In genomic region chr10:42102320-42102719, GRCm38 (mm10) we compare ENCODE assay signal across 31 mouse cellular contexts.
"Had no signal": no experiment of that assay in that cellular context is flagged by ENCODE, and none has a peak within 500 bp of the region (broad histone marks: within the 10 kb centered on the region; RNA-seq: fewer than 3 reads in every experiment).

No protein-coding gene starts in this region.

- H3K4me2 ChIP-seq: limb, embryonic 12.5 days; limb, embryonic 13.5 days; limb, embryonic 15.5 days; liver, embryonic 11.5 days; liver, embryonic 12.5 days; liver, embryonic 13.5 days; liver, embryonic 15.5 days; lung, embryonic 14.5 days; lung, embryonic 15.5 days; midbrain, embryonic 11.5 days; midbrain, embryonic 12.5 days; midbrain, embryonic 13.5 days; midbrain, embryonic 15.5 days; neural tube, embryonic 12.5 days had no signal

- H3K4me3 ChIP-seq: limb, embryonic 10.5 days; limb, embryonic 12.5 days; limb, embryonic 13.5 days; limb, embryonic 15.5 days; liver, embryonic 12.5 days; liver, embryonic 13.5 days; liver, embryonic 15.5 days; lung, embryonic 15.5 days; megakaryocyte, embryonic 14.5 days; midbrain, embryonic 10.5 days; midbrain, embryonic 12.5 days; midbrain, embryonic 13.5 days; midbrain, embryonic 15.5 days; myocyte; neural tube, embryonic 12.5 days had no signal

- H3K9me3 ChIP-seq: limb, embryonic 10.5 days; limb, embryonic 15.5 days; liver, embryonic 12.5 days; liver, embryonic 13.5 days; liver, embryonic 15.5 days; midbrain, embryonic 12.5 days; midbrain, embryonic 13.5 days; midbrain, embryonic 15.5 days had no signal

- H3K27me3 ChIP-seq: limb, embryonic 12.5 days; limb, embryonic 13.5 days; limb, embryonic 15.5 days; liver, embryonic 12.5 days; liver, embryonic 13.5 days; liver, embryonic 15.5 days; lung, embryonic 15.5 days; midbrain, embryonic 15.5 days; neural tube, embryonic 12.5 days had no signal

- H3K36me3 ChIP-seq: limb, embryonic 10.5 days; limb, embryonic 12.5 days; limb, embryonic 15.5 days; liver, embryonic 12.5 days; liver, embryonic 13.5 days; liver, embryonic 15.5 days; lung, embryonic 15.5 days; midbrain, embryonic 10.5 days; midbrain, embryonic 12.5 days; midbrain, embryonic 13.5 days; midbrain, embryonic 15.5 days; neural tube, embryonic 12.5 days had no signal

- H3K4me1 ChIP-seq: midbrain, embryonic 10.5 days; midbrain, embryonic 12.5 days; midbrain, embryonic 13.5 days; midbrain, embryonic 15.5 days; neural tube, embryonic 12.5 days had no signal

- DNase-seq: left cerebral cortex, postnatal 4 days; liver; liver, embryonic 13.5 days; liver, postnatal 0 days; lung, adult 18-20 months; lung, adult 2 months; lung, embryonic 14.5 days; lung, postnatal 10 days; lung, postnatal 14 days; lung, postnatal 36 days; lung, postnatal 4 days; midbrain, embryonic 14.5 days had no signal

- H3K9ac ChIP-seq: limb, embryonic 12.5 days; limb, embryonic 13.5 days; limb, embryonic 15.5 days; liver, embryonic 12.5 days; liver, embryonic 13.5 days; liver, embryonic 14.5 days; liver, embryonic 15.5 days; liver, postnatal 0 days; lung, embryonic 14.5 days; lung, embryonic 15.5 days; midbrain, embryonic 12.5 days; midbrain, embryonic 13.5 days; midbrain, embryonic 15.5 days; neural tube, embryonic 12.5 days had no signal

- ATAC-seq: liver, embryonic 12.5 days; liver, postnatal 0 days; midbrain, embryonic 13.5 days; midbrain, embryonic 15.5 days; midbrain, embryonic 16.5 days had no signal

- H3K27ac ChIP-seq: limb, embryonic 10.5 days; limb, embryonic 12.5 days; limb, embryonic 13.5 days; limb, embryonic 15.5 days; liver, embryonic 12.5 days; liver, embryonic 13.5 days; liver, embryonic 14.5 days; liver, embryonic 15.5 days; lung, embryonic 15.5 days; macrophage; midbrain, embryonic 10.5 days; midbrain, embryonic 12.5 days; midbrain, embryonic 13.5 days; midbrain, embryonic 15.5 days; neural tube, embryonic 12.5 days had no signal
